Mouse (Mus musculus) heart, postnatal 0 days (tissue): Measurements from ENCODE around the gene Dyrk1a. TPM values are rescaled to one million over a fixed set of nuclear protein-coding genes. Genes with fewer than 3 reads are reported as not detected.
A peak's percentile ranks its signal among the peaks of the same experiment; 100 is the strongest.

ENCODE experiments used
- ATAC-seq: fragments of 200-750 bp; cut with Nextera tagmentation; 2 replicates; pipeline ENCODE4 v1.8.0; 2017; ENCODE audit warnings: low read depth, moderate number of reproducible peaks, moderate library complexity; ENCODE audit not compliant: insufficient read depth
- DNase-seq: peaks from one replicate; pipeline ENCODE4 v3.0.0-alpha.2; 2016; ENCODE audit warnings: low spot score
- H3K27ac ChIP-seq: fragments of 300-500 bp; sonication (generic); 2 replicates; pipeline ENCODE4 v1.5.1; 2014; ENCODE audit warnings: low read depth, mild to moderate bottlenecking
- H3K27me3 ChIP-seq: fragments of 300-500 bp; sonication (generic); 2 replicates; pipeline ENCODE4 v1.6.1; 2014; ENCODE audit warnings: low read length, mixed read lengths; ENCODE audit not compliant: control insufficient read depth, insufficient read depth
- H3K36me3 ChIP-seq: fragments of 300-500 bp; sonication (generic); replicated peaks from 2 replicates; pipeline ENCODE4 v1.6.1; 2014; ENCODE audit warnings: low read length, mixed read lengths; ENCODE audit not compliant: control insufficient read depth, insufficient read depth
- H3K4me1 ChIP-seq: fragments of 300-500 bp; sonication (generic); 2 replicates; pipeline ENCODE4 v1.6.1; 2014; ENCODE audit warnings: antibody characterized with exemption; ENCODE audit not compliant: control insufficient read depth, insufficient read depth
- H3K4me2 ChIP-seq: fragments of 300-500 bp; sonication (generic); 2 replicates; pipeline ENCODE4 v1.6.1; 2014; ENCODE audit warnings: low read depth, mild to moderate bottlenecking, low read length, moderate library complexity
- H3K4me3 ChIP-seq: fragments of 300-500 bp; sonication (generic); 2 replicates; pipeline ENCODE4 v1.5.1; 2014; ENCODE audit warnings: low read depth, low read length
- H3K9ac ChIP-seq: fragments of 300-500 bp; sonication (generic); replicated peaks from 2 replicates; pipeline ENCODE4 v1.6.1; 2014; ENCODE audit warnings: low read depth, low read length, mixed read lengths
- H3K9me3 ChIP-seq: fragments of 300-500 bp; sonication (generic); replicated peaks from 2 replicates; pipeline ENCODE4 v1.6.1; 2016; ENCODE audit warnings: low read length; ENCODE audit not compliant: control insufficient read depth
- CTCF ChIP-seq: IDR thresholded peaks from 2 replicates; pipeline ENCODE4 v1.5.1; 2016; ENCODE audit warnings: antibody characterized with exemption, control low read depth, low read depth
- EP300 ChIP-seq: IDR thresholded peaks from 2 replicates; pipeline ENCODE4 v1.6.1; 2016; ENCODE audit warnings: antibody characterized with exemption, low read depth
- WGBS: fragments of 180-500 bp; shearing (Covaris S2); extraction: QIAGEN DNeasy Blood & Tissue Kit; methylation state at CpG from one replicate; pipeline ENCODE4 v1.1.7; 2014; 5-methylcytosine and 5-hydroxymethylcytosine counted together
- polyA plus RNA-seq: library from polyadenylated mRNA; unstranded; fragments of >200 nt; fragmentation: Nextera tagmentation; extraction: Ambion mirVana; gene quantifications from 2 replicates; pipeline ENCODE4 v1.2.1, GENCODE M21; 2015
- total RNA-seq: library from RNA; depleted of rRNA; stranded (reverse); fragments of >200 nt; gene quantifications from 2 replicates; pipeline ENCODE4 v1.2.3, GENCODE M21; 2014; ENCODE audit warnings: low replicate concordance

Gene Dyrk1a
- total and polyA plus RNA-seq, 2 experiments from 2014 or later: 7.7 to 55.2 TPM

GRCm38 (mm10) chr16:94574025-94574717 lies 4.4 kb downstream of the Dyrk1a start:
- H3K27me3 ChIP-seq: no peaks in the 10 kb centered on the region
- H3K4me2 ChIP-seq: no peak overlapping the region
- no peak for ATAC-seq
- DNase-seq: no peak
- WGBS: 60% methylated on average over 3 of the region's 3 CpGs
- no peaks in the 10 kb centered on the region for H3K36me3 ChIP-seq
- peaks cover 60% of the 10 kb centered on the region for H3K4me1 ChIP-seq
- no peak overlapping the region for H3K27ac ChIP-seq
- H3K4me3 ChIP-seq: no peak overlapping the region
- no peak for TF ChIP-seq EP300
- no peak for TF ChIP-seq CTCF
- no peaks in the 10 kb centered on the region for H3K9me3 ChIP-seq
- no peak overlapping the region for H3K9ac ChIP-seq

GRCm38 (mm10) chr16:94574718-94575094 lies 4.9 kb downstream of the Dyrk1a start:
- TF ChIP-seq CTCF: no peak
- no peak for TF ChIP-seq EP300
- DNase-seq (no peak), ATAC-seq (no peak)
- Histone ChIP-seq H3K4me1 (peaks cover 61% of the 10 kb centered on the region), H3K4me2 (no peak overlapping the region), H3K9ac (no peak overlapping the region), H3K4me3 (no peak overlapping the region), H3K27ac (no peak overlapping the region), H3K36me3 (no peaks in the 10 kb centered on the region), H3K27me3 (no peaks in the 10 kb centered on the region), H3K9me3 (no peaks in the 10 kb centered on the region)

GRCm38 (mm10) chr16:94575757-94576156 lies 5.9 kb downstream of the Dyrk1a start:
- H3K4me3 ChIP-seq: no peak overlapping the region
- peak overlapping the region; percentile 43 for H3K27ac ChIP-seq
- ATAC-seq (no peak), DNase-seq (no peak)
- H3K36me3 ChIP-seq: no peaks in the 10 kb centered on the region
- no peak overlapping the region for H3K9ac ChIP-seq
- no peaks in the 10 kb centered on the region for H3K27me3 ChIP-seq
- H3K4me2 ChIP-seq: peak overlapping the region; percentile 21; the same call in 1 of the 2 replicates
- H3K9me3 ChIP-seq: no peaks in the 10 kb centered on the region
- TF ChIP-seq EP300 (no peak), CTCF (no peak)
- H3K4me1 ChIP-seq: peaks cover 69% of the 10 kb centered on the region
- WGBS: 33% methylated on average over 5 of the region's 5 CpGs

- Histone ChIP-seq H3K27ac (no peak overlapping the region; the same call in 1 of the 2 replicates), H3K36me3 (no peaks in the 10 kb centered on the region), H3K4me1 (peaks cover 74% of the 10 kb centered on the region), H3K9me3 (no peaks in the 10 kb centered on the region), H3K27me3 (no peaks in the 10 kb centered on the region), H3K4me2 (no peak overlapping the region), H3K4me3 (no peak overlapping the region), H3K9ac (no peak overlapping the region)
- DNase-seq (no peak), ATAC-seq (no peak)
- 82% methylated on average over 4 of the region's 4 CpGs for WGBS
- no peak for TF ChIP-seq CTCF
- TF ChIP-seq EP300: no peak
These were observed 9.5 kb downstream of the Dyrk1a start for GRCm38 (mm10) chr16:94579348-94579747.

- H3K27ac ChIP-seq: peak overlapping the region; percentile 65
- 11% methylated on average over 7 of the region's 7 CpGs for WGBS
- no peak overlapping the region; the same call in 1 of the 2 replicates for H3K9ac ChIP-seq
- H3K4me3 ChIP-seq: no peak overlapping the region
- DNase-seq (peak; percentile 44), ATAC-seq (peak; percentile 52)
- no peaks in the 10 kb centered on the region for H3K9me3 ChIP-seq
- TF ChIP-seq EP300: no peak
- no peak for TF ChIP-seq CTCF
- peak overlapping the region; percentile 14; the same call in 1 of the 2 replicates for H3K4me2 ChIP-seq
- no peaks in the 10 kb centered on the region for H3K27me3 ChIP-seq
- peaks cover 74% of the 10 kb centered on the region for H3K4me1 ChIP-seq
- H3K36me3 ChIP-seq: no peaks in the 10 kb centered on the region
These were observed 11.1 kb downstream of the Dyrk1a start for GRCm38 (mm10) chr16:94580844-94581405.
